Mouse (Mus musculus): ENCODE results near the gene Optn. TPM values are rescaled to one million over a fixed set of nuclear protein-coding genes. Genes with fewer than 3 reads are reported as not detected.

The Optn gene
- polyA plus RNA-seq, 1 experiment, result 5.0 TPM

DNA sequence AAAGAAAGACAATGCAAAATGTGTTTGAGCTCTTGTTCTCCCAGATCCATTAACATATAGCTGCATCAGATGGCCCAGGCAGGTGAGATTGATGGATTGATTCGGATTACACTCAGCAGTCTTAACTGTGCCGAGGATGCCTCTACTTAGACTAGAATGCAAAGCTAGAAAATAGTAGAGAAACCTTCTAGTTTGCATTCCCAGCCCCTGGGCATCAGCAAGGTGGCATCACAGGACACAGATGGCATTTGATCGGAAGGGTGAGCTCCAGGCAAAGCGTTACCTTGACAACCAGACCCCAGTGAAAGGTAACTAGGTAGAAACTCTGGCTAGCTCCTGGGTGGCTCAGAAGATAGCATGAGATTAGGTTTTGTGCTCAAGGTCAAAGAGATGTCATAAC, 396 bp upstream of the Optn start:
- peaks cover 3% of the 10 kb centered on the region; the same call in 1 of the 2 replicates for H3K4me1 ChIP-seq (ENCODE audit: control insufficient read depth, insufficient read depth, low read length)
- no peak for DNase-seq
- TF ChIP-seq POLR2A (IDR thresholded peaks at IDR 0.05; ENCODE audit: borderline replicate concordance, extremely low read depth, low read depth, low read length) (no peak), CTCF (IDR thresholded peaks at IDR 0.05; ENCODE audit: insufficient read depth, low read length) (no peak)
- no peak overlapping the region for H3K4me3 ChIP-seq (replicated peaks; ENCODE audit: extremely low read depth, low read depth, low read length)
- 29% methylated on average over 4 of the region's 4 CpGs for WGBS

DNA sequence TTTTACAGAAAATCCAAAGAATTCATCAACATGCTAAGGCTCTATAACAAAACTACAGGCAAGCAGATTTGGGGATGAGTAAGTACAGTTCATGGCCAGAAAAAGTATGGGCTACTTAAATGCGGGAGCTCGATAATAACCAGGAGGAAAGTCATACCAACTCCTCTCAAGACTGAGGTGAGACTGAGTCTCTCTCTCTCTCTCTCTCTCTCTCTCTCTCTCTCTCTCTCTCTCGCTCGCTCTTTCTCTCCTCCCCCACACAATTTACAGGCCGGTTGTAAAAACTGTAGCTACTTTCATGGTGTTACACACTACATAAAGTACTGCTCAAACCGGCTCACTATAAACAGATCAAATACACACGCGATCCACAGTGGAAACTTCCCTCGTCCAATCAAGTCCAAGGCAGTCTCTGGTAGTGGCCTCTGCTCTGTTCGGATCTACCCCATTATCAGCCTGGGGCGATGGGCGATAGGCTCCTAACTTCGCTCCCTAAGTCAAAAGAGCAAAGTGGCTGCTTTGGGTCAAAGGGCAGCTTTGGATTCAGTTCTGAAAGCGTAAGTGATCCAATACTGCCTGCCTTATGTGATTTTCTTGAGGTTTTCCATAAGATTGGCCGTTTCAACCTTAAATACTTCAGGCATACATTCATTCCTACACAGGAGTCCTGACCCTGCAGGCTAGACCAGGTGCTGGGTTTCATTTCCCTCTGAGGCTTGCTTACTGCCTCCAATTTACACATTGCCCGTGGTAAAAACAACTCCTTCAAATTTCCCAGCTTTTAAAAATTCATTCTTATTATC, 1.2 kb downstream of the Optn start:
- peaks cover 3% of the 10 kb centered on the region; the same call in 1 of the 2 replicates for H3K4me1 ChIP-seq (ENCODE audit: control insufficient read depth, insufficient read depth, low read length)
- no peak for DNase-seq
- TF ChIP-seq CTCF (IDR thresholded peaks at IDR 0.05; ENCODE audit: insufficient read depth, low read length), result no peak
- TF ChIP-seq POLR2A (IDR thresholded peaks at IDR 0.05; ENCODE audit: borderline replicate concordance, extremely low read depth, low read depth, low read length), result no peak
- peak overlapping the region; percentile 30 for H3K4me3 ChIP-seq (replicated peaks; ENCODE audit: extremely low read depth, low read depth, low read length)
- WGBS, result 51% methylated on average over 16 of the region's 16 CpGs

DNA sequence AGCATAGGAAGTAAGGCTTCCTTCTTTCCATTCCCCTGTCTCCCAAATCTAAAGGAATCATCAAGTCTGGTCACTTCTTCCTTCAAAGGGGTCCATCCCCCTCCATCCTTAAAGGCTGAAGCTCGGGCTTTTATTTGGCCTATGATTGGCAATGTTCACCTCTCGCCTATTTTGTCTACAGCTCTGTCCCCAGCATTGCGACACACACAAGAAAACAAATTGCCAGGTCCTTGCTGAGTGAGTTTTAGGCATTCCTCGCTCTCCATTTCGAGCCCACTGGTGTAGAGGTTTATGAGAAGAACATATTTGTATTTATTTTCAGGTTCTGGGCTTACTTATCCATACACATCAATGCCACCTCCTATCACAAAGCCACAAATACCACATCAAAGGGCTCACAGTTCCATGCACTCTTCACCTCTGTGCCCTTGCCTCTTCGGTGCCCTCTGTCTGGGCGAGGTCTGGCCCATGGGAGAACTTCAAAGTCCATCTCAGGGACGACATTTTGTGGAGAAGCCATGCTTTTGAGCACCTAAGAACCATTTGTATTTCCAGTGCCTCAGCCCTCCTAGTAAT, 2.6 kb downstream of the Optn start:
- Histone ChIP-seq H3K4me3 (replicated peaks; ENCODE audit: extremely low read depth, low read depth, low read length) (no peak overlapping the region), H3K4me1 (ENCODE audit: control insufficient read depth, insufficient read depth, low read length) (peaks cover 3% of the 10 kb centered on the region; the same call in 1 of the 2 replicates)
- no peak for DNase-seq
- 74% methylated on average over 8 of the region's 8 CpGs for WGBS
- TF ChIP-seq CTCF (IDR thresholded peaks at IDR 0.05; ENCODE audit: insufficient read depth, low read length) (no peak), POLR2A (IDR thresholded peaks at IDR 0.05; ENCODE audit: borderline replicate concordance, extremely low read depth, low read depth, low read length) (no peak)

DNA sequence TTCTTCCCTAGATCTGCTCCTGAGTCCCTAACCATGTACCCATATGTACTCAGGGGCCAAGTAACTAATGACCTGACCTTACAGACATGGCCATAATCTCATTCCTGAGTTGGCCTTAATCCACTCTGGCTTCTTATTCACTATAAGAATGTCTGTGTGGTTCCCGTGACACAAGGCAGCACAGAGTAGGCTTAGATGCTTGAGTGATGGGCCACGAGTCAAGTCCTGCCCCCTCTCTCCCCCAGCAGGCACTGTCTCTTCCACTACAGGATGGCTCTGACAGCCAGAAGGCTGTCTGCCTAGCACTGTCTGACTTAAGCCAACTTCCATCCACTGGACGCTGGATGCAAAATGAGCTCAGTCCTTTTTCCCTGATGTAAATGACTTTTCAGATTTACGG, 3.9 kb downstream of the Optn start:
- peaks cover 3% of the 10 kb centered on the region; the same call in 1 of the 2 replicates for H3K4me1 ChIP-seq (ENCODE audit: control insufficient read depth, insufficient read depth, low read length)
- WGBS, result 93% methylated on average over 4 of the region's 4 CpGs
- no peak for DNase-seq
- no peak for TF ChIP-seq POLR2A (IDR thresholded peaks at IDR 0.05; ENCODE audit: borderline replicate concordance, extremely low read depth, low read depth, low read length)
- no peak for TF ChIP-seq CTCF (IDR thresholded peaks at IDR 0.05; ENCODE audit: insufficient read depth, low read length)
- H3K4me3 ChIP-seq (replicated peaks; ENCODE audit: extremely low read depth, low read depth, low read length), result no peak overlapping the region

DNA sequence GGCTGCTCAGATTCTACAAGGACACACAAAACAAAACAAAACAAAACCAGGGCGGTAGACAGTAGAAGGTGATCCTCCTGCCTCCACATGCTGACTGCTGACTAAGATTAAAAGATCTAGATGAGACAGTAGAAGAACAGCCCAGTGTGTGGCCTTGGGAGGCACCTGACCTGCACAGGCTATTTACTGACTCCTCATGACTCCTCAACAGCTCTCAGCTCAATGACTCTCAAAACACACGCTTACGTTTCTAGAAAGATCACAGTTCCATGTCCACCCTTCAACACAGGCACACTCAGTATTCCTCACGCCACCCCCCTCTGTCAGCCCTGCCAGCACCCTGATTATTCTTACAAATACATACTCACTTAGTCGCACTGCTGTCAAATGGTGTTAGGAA, 5.4 kb downstream of the Optn start:
- TF ChIP-seq POLR2A (IDR thresholded peaks at IDR 0.05; ENCODE audit: borderline replicate concordance, extremely low read depth, low read depth, low read length) (no peak), CTCF (IDR thresholded peaks at IDR 0.05; ENCODE audit: insufficient read depth, low read length) (no peak)
- H3K4me1 ChIP-seq (ENCODE audit: control insufficient read depth, insufficient read depth, low read length), result peaks cover 3% of the 10 kb centered on the region; the same call in 1 of the 2 replicates
- no peak overlapping the region for H3K4me3 ChIP-seq (replicated peaks; ENCODE audit: extremely low read depth, low read depth, low read length)
- 75% methylated on average over 5 of the region's 5 CpGs for WGBS
- DNase-seq, result no peak

DNA sequence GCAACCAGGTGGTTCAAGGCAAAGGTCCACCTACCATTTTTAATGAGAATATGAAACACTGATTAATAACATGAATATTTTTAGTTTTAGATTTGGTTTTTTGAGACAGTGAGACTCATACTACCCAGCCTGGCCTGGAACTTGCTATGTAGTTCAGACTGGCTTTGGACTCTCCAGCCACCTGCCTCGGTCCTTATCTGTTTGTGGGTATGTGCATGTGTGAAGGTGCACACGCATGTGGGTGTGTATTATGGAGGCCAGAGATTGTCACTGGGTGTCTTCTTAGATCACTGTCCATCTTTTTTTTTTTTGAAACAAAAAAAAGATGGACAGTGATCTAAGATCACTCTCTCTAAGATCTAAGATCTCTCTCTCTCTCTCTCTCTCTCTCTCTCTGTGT, 13.3 kb downstream of the Optn start:
- Histone ChIP-seq H3K4me3 (replicated peaks; ENCODE audit: extremely low read depth, low read depth, low read length) (no peak overlapping the region), H3K4me1 (ENCODE audit: control insufficient read depth, insufficient read depth, low read length) (no peaks in the 10 kb centered on the region)
- 87% methylated on average over 2 of the region's 2 CpGs for WGBS
- no peak for DNase-seq
- TF ChIP-seq CTCF (IDR thresholded peaks at IDR 0.05; ENCODE audit: insufficient read depth, low read length), result no peak
- no peak for TF ChIP-seq POLR2A (IDR thresholded peaks at IDR 0.05; ENCODE audit: borderline replicate concordance, extremely low read depth, low read depth, low read length)

DNA sequence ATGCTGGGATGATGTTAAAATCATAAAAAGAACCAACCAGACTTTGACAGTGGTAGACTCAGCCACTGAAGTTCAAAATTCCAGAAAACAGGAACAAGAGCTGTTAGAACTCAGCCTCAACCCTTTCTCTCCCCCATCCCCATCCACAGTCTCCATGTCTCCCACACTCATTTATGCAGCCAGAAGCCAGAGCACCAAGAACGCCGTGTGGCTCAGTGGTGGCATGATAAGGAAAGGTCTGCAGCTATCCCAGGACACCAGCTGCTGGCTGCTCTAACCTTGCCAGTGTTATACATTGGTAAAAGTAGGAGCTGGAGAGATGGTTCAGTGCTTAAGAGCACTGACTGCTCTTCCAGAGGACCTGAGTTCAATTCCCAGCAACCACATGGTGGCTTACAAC, 16.8 kb downstream of the Optn start:
- WGBS, result 90% methylated on average over 2 of the region's 2 CpGs

DNA sequence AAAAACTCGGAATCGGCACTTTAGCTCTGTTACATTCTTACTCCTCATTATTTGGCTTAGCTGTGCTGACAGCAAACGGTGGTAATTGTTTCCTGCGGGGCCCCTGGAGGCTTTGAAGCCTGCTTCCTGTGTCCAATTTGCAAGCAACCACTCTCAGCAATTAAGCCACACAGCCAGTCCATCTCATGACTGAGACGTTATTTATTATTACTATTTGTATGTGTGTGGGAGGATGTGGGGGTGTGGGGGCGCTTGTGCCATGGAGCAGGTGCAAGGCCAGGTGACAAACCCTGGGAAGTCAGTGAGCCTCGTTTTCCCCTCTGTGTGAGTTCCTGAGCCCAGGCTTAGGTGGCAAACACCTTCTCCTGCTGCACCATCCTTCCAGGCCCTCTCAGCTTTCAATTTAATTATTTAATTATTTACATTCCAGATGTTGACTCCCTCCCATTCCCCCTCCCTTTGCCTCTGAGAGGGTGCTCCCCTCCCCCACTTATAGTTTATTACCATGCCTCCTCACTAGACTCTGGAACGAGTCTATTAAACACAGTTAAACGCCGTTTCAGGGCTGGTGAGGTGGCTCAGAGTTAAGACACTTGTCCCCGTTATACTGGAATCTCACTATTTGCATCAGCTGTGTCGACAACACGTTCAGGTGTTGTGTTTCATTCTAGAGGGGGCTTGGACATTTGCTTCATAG, 18.4 kb downstream of the Optn start:
- DNase-seq, result no peak
- WGBS, result 47% methylated on average over 13 of the region's 13 CpGs
- TF ChIP-seq POLR2A (IDR thresholded peaks at IDR 0.05; ENCODE audit: borderline replicate concordance, extremely low read depth, low read depth, low read length) (no peak), CTCF (IDR thresholded peaks at IDR 0.05; ENCODE audit: insufficient read depth, low read length) (no peak)
- H3K4me1 ChIP-seq (ENCODE audit: control insufficient read depth, insufficient read depth, low read length), result no peaks in the 10 kb centered on the region
- no peak overlapping the region for H3K4me3 ChIP-seq (replicated peaks; ENCODE audit: extremely low read depth, low read depth, low read length)

More for the DNA sequence above, 16.8 kb downstream of the Optn start:
- Histone ChIP-seq H3K4me3 (replicated peaks; ENCODE audit: extremely low read depth, low read depth, low read length) (no peak overlapping the region), H3K4me1 (ENCODE audit: control insufficient read depth, insufficient read depth, low read length) (no peaks in the 10 kb centered on the region)
- TF ChIP-seq CTCF (IDR thresholded peaks at IDR 0.05; ENCODE audit: insufficient read depth, low read length) (no peak), POLR2A (IDR thresholded peaks at IDR 0.05; ENCODE audit: borderline replicate concordance, extremely low read depth, low read depth, low read length) (no peak)
- DNase-seq, result no peak

DNA sequence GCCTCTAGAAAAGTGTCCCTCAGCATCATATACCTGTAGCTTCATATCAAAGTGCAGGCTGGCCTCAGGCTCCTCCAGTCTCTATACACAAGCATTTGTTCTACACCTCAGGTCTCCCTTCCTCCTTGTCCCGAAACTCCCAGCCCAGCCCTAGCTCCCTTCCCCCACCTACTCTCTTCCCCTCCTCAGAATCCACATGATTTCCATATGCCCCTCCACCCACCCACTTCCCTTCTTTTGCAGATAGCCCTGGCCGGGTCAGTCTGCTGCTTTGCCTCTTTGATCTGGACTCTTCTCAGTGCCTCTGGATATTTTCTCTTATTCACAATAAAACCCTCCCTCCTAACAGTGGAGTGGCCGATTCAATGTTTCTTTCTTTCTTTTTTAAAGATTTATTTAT, 19.5 kb downstream of the Optn start:
- Histone ChIP-seq H3K4me3 (replicated peaks; ENCODE audit: extremely low read depth, low read depth, low read length) (no peak overlapping the region), H3K4me1 (ENCODE audit: control insufficient read depth, insufficient read depth, low read length) (no peaks in the 10 kb centered on the region)
- no peak for TF ChIP-seq POLR2A (IDR thresholded peaks at IDR 0.05; ENCODE audit: borderline replicate concordance, extremely low read depth, low read depth, low read length)
- no peak for TF ChIP-seq CTCF (IDR thresholded peaks at IDR 0.05; ENCODE audit: insufficient read depth, low read length)
- no peak for DNase-seq
- 68% methylated on average over 3 of the region's 3 CpGs for WGBS
